Mouse (Mus musculus) liver, adult 2 months (tissue): Measurements from ENCODE around the gene 1810037I17Rik. TPM values are rescaled to one million over a fixed set of nuclear protein-coding genes. Genes with fewer than 3 reads are reported as not detected.
A peak's percentile ranks its signal among the peaks of the same experiment; 100 is the strongest.

ENCODE experiments used
- DNase-seq: peaks from one replicate; pipeline ENCODE4 v3.0.0-alpha.2; 2011; ENCODE audit warnings: low read depth, low spot score; ENCODE audit errors: extremely low read depth
- H3K27ac ChIP-seq: fragments of 200-500 bp; replicated peaks from 2 replicates; pipeline ENCODE4 v1.5.1; 2012; ENCODE audit warnings: low read depth, mild to moderate bottlenecking, control low read depth, inconsistent platforms, low read length; ENCODE audit not compliant: insufficient read depth
- H3K27me3 ChIP-seq: fragments of 200-500 bp; 2 replicates; pipeline ENCODE4 v1.6.1; 2012; ENCODE audit warnings: mild to moderate bottlenecking, moderate library complexity, low read length, inconsistent platforms; ENCODE audit not compliant: control insufficient read depth, insufficient read depth
- H3K36me3 ChIP-seq: fragments of 200-500 bp; 2 replicates; pipeline ENCODE4 v1.6.1; 2012; ENCODE audit warnings: low read length, inconsistent platforms; ENCODE audit not compliant: control insufficient read depth, insufficient read depth
- H3K4me1 ChIP-seq: fragments of 200-500 bp; 2 replicates; pipeline ENCODE4 v1.6.1; 2011; ENCODE audit warnings: low read length; ENCODE audit not compliant: control insufficient read depth, insufficient read depth
- H3K4me3 ChIP-seq: fragments of 200-500 bp; 2 replicates; pipeline ENCODE4 v1.5.1; 2011; ENCODE audit warnings: low read depth, mild to moderate bottlenecking, control low read depth, low read length, moderate library complexity; ENCODE audit not compliant: insufficient read depth
- H3K79me2 ChIP-seq: fragments of 200-500 bp; 2 replicates; pipeline ENCODE4 v1.6.1; 2012; ENCODE audit warnings: inconsistent platforms, mild to moderate bottlenecking, low read length, moderate library complexity; ENCODE audit not compliant: control insufficient read depth, insufficient read depth
- H3K9ac ChIP-seq: fragments of 200-500 bp; 2 replicates; pipeline ENCODE4 v1.6.1; 2012; ENCODE audit warnings: low read depth, mild to moderate bottlenecking, control low read depth, inconsistent platforms, low read length
- CTCF ChIP-seq: fragments of 200-500 bp; IDR thresholded peaks from 2 replicates; pipeline ENCODE4 v1.5.1; 2011; ENCODE audit warnings: low read depth, low read length, control low read depth
- POLR2A ChIP-seq: fragments of 200-500 bp; IDR thresholded peaks from 2 replicates; pipeline ENCODE4 v1.6.1; 2011; ENCODE audit warnings: low read length, control low read depth; ENCODE audit not compliant: insufficient read depth; ENCODE audit errors: extremely low read depth
- WGBS: fragments of 180-500 bp; shearing (Covaris S2); methylation state at CpG from one replicate; pipeline ENCODE4 v1.1.7; 2018; 5-methylcytosine and 5-hydroxymethylcytosine counted together
- polyA plus RNA-seq: library from polyadenylated mRNA; depleted of rRNA; stranded (reverse); fragments of >200 nt; gene quantifications from 2 replicates; pipeline ENCODE4 v1.2.3, GENCODE M21; 2012
- total RNA-seq: library from RNA; depleted of rRNA; stranded (reverse); fragments of >200 nt; gene quantifications from 2 replicates; pipeline ENCODE4 v1.2.3, GENCODE M21; 2014

The 1810037I17Rik gene
- total and polyA plus RNA-seq, 2 experiments: 11.3 to 22.8 TPM

- peak; percentile 96 for DNase-seq
- peak overlapping the region; percentile 84 for H3K27ac ChIP-seq
Measured at GRCm38 (mm10) chr3:122888371-122888819, 35.6 kb upstream of the 1810037I17Rik start.

DNA sequence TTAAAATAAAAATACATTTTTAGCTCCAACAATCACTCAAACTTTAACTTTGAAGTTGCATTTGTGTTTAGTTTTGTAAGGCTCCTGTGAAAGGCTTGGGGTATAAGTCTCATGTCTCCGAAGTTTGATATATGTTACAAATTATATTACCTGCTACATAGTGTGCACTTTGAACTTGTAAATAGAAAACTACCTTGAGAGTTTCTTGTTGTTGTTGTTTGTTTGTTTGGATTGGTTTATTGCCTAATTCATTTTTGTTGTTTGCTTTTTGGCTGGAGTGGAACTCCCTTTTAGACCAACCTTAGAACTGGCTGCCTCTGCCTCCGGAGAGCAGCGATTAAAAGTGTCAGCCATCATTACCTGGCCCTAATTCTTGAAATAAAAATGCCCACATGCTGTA lies 29.2 kb upstream of the 1810037I17Rik start, which contains the start of gene Fabp2:
Gene Fabp2, plus strand, starts transcription at position 301 of the 400 bp plus-strand sequence.
- no peaks in the 10 kb centered on the region for H3K27me3 ChIP-seq
- H3K4me3 ChIP-seq: peak within 1 kb of the TSS; percentile 28
- no peak for TF ChIP-seq CTCF
- TF ChIP-seq POLR2A: no peak
- H3K36me3 ChIP-seq: no peaks in the 10 kb centered on the region; the same call in 1 of the 2 replicates
- peak within 1 kb of the TSS; percentile 57 for H3K9ac ChIP-seq
- H3K27ac ChIP-seq: peak within 1 kb of the TSS; percentile 76
- DNase-seq: no peak
- no peaks in the 10 kb centered on the region for H3K79me2 ChIP-seq
- peaks cover 2% of the 10 kb centered on the region; the same call in 1 of the 2 replicates for H3K4me1 ChIP-seq
- WGBS: 45% methylated on average over 3 of the region's 3 CpGs

More at GRCm38 (mm10) chr3:122888371-122888819, 35.6 kb upstream of the 1810037I17Rik start:
- H3K9ac ChIP-seq: no peak overlapping the region
- 38% methylated on average over 5 of the region's 5 CpGs for WGBS
- H3K4me3 ChIP-seq: no peak overlapping the region
- H3K36me3 ChIP-seq: no peaks in the 10 kb centered on the region
- TF ChIP-seq POLR2A: no peak
- no peak for TF ChIP-seq CTCF
- H3K4me1 ChIP-seq: peaks cover 7% of the 10 kb centered on the region; the same call in 1 of the 2 replicates
- H3K27me3 ChIP-seq: no peaks in the 10 kb centered on the region
- H3K79me2 ChIP-seq: no peaks in the 10 kb centered on the region

DNA sequence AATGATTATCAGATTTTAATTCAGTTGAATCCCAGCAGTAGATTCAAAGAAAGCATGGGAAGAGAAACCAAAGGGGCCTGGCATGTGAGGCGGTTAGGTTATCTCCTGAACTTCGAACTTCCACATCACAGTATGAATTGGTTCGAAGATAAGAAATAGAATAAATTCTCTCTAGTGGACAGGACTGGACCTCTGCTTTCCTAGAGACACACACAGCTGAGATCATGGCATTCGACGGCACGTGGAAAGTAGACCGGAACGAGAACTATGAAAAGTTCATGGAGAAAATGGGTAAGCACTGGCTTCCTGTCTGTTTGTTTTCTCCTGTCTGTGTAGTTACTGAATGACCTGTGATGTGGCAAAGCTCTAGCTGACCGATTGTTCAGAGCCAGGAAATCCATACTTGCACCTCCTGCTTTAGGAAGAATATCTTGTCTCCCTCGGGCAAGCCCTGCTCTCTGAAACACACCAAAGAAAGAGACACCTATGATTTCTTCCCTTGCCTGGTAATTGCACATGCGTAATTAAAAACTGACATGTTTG lies 28.7 kb upstream of the 1810037I17Rik start:
- Histone ChIP-seq H3K27ac (peak overlapping the region; percentile 76), H3K4me1 (peaks cover 2% of the 10 kb centered on the region; the same call in 1 of the 2 replicates), H3K4me3 (peak overlapping the region; percentile 28), H3K79me2 (no peaks in the 10 kb centered on the region), H3K27me3 (no peaks in the 10 kb centered on the region), H3K9ac (peak overlapping the region; percentile 57), H3K36me3 (no peaks in the 10 kb centered on the region; the same call in 1 of the 2 replicates)
- peak; percentile 92 for DNase-seq
- WGBS: 14% methylated on average over 11 of the region's 11 CpGs
- TF ChIP-seq CTCF: no peak
- TF ChIP-seq POLR2A: no peak

GRCm38 (mm10) chr3:122898254-122898653 lies 25.7 kb upstream of the 1810037I17Rik start:
- no peak for DNase-seq
- Histone ChIP-seq H3K4me1 (peaks cover 2% of the 10 kb centered on the region; the same call in 1 of the 2 replicates), H3K36me3 (no peaks in the 10 kb centered on the region; the same call in 1 of the 2 replicates), H3K27ac (no peak overlapping the region), H3K27me3 (no peaks in the 10 kb centered on the region), H3K4me3 (no peak overlapping the region), H3K9ac (no peak overlapping the region), H3K79me2 (no peaks in the 10 kb centered on the region)
- no peak for TF ChIP-seq POLR2A
- TF ChIP-seq CTCF: no peak
- 78% methylated on average over 6 of the region's 6 CpGs for WGBS

- peak; percentile 69 for TF ChIP-seq CTCF
- no peak for TF ChIP-seq POLR2A
- Histone ChIP-seq H3K27ac (no peak overlapping the region), H3K27me3 (no peaks in the 10 kb centered on the region), H3K9ac (no peak overlapping the region), H3K79me2 (no peaks in the 10 kb centered on the region), H3K4me1 (no peaks in the 10 kb centered on the region), H3K36me3 (no peaks in the 10 kb centered on the region), H3K4me3 (no peak overlapping the region)
- 37% methylated on average over 12 of the region's 12 CpGs for WGBS
- peak; percentile 56 for DNase-seq
Measured at GRCm38 (mm10) chr3:122903746-122904433, 20.1 kb upstream of the 1810037I17Rik start.
